Mouse (Mus musculus) liver, postnatal 0 days (tissue): ENCODE results near the gene Ttll11.

ENCODE experiments used
- CTCF ChIP-seq: sonication (generic); IDR thresholded peaks from 2 replicates; pipeline ENCODE4 v1.5.1; 2016; ENCODE audit warnings: antibody characterized with exemption, low read depth
- EP300 ChIP-seq: IDR thresholded peaks from 2 replicates; pipeline ENCODE4 v1.6.1; 2016; ENCODE audit warnings: antibody characterized with exemption, low read depth, mild to moderate bottlenecking

GRCm38 (mm10) chr2:35746638-35747037 lies 233.1 kb downstream of the Ttll11 start:
- no peak for TF ChIP-seq CTCF
- no peak for TF ChIP-seq EP300
